Mouse (Mus musculus) layer of hippocampus, postnatal 10 days (tissue): Measurements from ENCODE around the gene Laptm4a. TPM values are rescaled to one million over a fixed set of nuclear protein-coding genes. Genes with fewer than 3 reads are reported as not detected.
"Not testable (repeated sequence)": the region's sequence is repeated elsewhere in the genome, so short reads cannot be mapped to it uniquely, and the experiment has no call there.

Source experiments
- DNase-seq, 2 experiments: peaks; one replicate each; pipeline ENCODE4 v3.0.0; 2021; ENCODE audit warnings: low spot score in 2 of 2
- total RNA-seq, 2 experiments: library from RNA; stranded (reverse); gene quantifications; 2 replicates each; pipeline ENCODE4 v1.2.3; 2021

The Laptm4a gene
- total RNA-seq, 2 experiments from 2014 or later: 205 to 226 TPM

DNA sequence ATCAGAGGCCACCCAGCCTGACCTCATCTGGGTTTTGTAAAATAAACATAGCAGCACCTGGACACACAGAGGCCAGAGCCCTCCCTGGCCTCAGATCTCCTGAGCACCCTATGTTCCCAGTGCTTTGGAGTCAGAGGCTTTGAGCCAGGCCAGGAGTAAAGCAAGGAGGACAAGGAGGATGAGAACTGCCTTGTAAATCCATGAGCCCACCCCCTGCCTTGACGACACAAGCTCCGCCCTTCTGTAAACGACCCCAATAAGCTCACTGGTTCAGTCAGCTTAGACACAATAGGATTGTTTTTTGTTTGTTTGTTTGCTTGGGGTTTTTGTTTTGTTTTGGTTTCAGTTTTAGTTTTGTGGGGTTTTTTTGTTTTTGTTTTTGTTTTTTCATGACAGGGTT, 19.0 kb upstream of the Laptm4a start:
- DNase-seq: no peak

DNA sequence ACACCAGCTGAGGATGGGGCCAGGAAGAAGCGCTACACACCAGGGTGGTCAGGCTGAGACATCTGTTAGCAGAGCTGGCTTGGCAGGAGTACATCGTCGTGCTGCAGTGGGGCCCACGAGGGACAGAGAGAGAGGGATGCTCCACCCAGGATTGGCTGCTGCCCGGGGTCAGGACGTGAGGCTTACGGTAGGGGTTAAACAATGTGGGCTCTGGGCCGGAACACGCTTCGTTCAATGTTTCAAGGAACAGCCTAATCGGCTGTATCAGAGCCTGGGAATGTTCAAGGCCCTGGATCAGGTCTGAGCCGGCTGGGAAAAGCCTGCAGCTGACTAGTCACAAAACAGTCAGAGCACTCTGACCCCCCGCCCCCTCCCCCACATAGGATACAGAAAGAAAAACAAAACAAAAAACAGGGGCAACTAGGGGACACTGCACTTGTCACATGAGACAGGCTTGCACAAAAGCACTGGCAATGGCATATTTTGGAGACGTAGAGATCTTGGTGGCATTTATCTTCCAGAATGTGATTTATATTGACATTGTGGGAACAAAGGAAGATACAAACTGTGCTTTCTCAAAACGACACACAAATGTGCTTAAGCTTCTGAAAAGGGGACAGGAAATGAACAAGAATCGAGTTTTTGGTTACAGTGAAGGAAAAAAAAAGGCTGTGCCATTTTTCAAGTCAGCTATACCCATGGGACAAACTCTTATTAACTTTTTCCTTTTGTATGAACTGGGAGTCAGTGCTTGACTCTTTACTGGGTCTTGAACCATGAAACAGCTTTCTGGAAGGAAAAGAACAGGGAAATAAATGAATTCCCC, 8.4 kb upstream of the Laptm4a start:
- no peak for DNase-seq

DNA sequence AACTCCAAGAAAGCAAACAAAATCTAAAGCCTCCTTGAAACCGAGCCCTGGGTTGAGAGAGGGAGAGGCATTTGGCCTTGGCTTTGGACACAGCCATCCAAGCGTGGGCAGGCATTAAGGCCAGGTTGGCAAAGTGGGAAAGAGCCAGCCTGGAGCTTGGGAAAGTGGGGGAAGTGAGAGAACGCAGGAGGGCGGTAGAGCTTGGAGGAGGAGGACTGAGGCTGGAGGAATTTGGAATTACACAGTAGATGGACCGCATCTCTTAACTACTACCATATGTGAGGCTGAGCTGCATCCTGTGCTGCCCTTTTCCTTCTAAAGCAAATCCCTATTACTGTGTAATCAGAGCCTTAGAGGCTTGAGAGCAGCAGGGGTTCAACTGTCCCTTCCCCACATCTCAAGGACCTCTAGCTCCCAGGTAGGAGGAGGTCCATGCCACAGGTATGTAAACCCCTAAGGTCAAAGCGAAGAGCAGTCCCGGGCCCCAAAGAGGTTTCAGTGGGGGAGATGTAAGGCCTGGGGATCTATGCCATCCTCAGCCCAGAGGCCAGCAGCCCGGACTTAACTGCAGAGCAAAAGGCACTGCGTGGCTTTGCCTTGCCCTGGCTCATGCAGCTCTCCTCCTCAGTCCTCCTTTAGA, 7.6 kb upstream of the Laptm4a start:
- DNase-seq: no peak

DNA sequence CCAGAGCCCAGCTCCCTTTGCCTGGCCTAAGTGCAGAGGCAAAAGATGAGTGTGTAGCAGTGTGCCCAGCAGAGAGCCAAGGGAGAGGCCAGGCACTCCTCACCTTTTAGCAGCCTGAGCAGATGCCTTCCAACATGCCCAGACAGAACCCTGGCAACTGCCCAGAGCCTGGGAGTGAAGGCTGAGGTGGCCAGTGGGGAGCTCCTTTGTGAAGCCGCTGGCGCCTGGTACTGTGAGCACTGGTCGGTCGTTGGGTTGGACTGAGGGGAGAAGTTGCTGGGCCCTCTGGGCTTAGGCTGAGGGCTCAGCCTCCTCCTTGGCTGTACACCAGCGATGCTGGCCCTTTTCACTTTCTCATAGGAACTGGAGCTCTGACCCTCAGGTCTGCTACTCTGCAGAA, 5.1 kb upstream of the Laptm4a start:
- DNase-seq: peak; percentile 57 to 66

DNA sequence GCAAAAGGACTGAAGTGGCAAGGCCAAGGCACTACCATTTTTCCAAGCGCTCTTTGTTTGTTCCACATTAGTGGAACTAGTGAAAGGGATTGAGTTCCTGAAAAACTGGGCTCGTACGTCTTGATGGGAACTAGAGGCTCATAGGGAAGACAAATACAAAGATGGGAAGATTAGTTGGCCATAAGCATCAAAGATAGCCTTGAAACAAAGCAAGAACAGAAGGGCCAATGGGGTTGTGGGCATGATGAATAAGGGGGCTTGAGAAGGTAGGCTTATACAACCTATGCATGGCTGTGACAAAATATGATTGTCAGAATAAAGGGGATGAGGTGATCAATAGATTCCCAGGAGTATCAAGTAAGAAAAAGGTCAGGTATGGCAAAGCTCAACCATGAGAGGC, 2.2 kb upstream of the Laptm4a start:
- no peak for DNase-seq

DNA sequence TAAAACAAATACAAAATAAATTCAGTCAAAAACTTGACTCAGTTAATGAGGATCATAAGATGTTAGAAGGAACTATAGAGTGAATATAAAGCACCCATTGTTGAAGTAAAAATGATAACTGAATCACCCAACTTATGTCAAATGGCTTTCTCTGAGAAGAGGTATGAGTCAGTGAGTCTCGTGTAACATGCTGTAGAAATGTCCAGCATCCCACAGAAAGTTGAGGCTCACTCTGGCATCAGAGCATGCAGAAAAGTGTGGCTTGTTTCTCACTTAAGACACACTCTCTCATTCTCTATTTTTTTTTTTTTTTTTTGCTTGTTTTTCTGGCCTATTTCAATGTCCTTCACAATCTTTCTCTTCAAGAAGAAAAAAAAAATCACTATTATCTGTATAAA, 469 bp upstream of the Laptm4a start:
- no peak for DNase-seq

DNA sequence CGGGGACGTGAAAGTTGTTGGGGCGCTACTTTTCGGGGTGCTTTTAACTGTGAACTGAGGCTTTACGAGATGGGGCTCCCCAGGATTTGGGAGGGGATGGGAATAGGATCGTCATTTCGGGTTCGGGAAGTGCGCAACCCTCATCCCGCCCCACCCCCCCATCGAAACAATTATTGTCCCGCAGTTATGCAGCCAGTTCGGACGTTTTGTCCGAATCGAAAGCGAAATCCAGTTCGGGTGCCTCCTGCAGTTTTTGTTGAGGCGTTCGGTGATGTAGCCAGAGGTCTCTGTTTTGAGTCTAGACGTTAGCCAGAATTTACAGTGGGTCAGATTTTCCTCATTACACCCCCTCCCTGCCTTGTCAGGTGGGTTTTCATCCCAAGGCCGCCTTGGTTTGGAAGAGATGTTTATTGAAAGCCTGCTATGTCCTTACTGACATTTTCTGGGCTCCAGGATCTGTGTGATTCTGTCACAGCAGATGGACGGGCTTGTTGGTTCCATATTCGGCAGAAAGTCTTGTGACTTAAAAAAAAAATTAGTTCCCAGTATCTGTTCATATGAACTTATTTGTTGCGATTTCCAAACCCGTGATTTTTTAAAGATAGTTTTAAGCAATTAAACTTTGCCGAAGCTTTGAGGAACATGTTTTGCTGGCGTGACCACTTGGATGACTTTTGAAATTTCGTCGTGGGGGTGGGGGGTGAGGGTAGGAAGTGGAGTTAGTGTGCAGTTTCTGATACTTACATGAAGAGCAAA, 1.1 kb downstream of the Laptm4a start:
- peak in 1 of 2 experiments; percentile 43 for DNase-seq

DNA sequence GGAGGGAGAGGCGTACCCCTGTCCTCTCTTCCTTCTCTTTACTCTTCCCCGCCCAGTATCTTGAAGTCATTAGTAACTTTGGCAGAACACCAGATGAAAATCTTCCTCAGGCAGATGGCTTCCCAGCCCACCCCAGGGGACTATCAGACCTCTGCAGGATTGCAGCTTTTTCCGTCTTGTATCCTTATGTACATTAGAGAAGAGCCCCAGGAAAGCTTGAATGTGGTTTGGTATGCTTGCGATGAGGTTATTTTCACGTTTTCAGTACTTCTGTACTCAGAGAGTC, 1.6 kb downstream of the Laptm4a start:
- no peak for DNase-seq

DNA sequence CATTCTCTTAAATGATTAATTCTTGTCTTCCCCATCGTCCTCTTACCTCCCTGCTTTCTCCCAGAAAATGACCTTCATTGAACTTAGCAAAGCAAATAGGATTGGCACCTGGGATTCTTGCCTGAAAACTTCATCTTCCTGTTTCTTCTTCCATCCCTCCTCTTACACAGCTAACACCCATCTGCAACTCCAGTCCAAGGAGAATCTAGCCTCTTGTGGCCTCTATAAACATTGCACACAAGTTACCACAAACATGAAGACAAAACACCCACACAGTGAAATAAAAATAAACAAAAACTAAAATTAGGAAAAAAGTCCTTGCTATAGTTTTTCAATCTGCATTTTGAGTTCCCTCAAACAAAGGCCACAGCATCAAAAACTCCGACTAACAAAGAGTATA, 2.1 kb downstream of the Laptm4a start:
- DNase-seq: no peak

DNA sequence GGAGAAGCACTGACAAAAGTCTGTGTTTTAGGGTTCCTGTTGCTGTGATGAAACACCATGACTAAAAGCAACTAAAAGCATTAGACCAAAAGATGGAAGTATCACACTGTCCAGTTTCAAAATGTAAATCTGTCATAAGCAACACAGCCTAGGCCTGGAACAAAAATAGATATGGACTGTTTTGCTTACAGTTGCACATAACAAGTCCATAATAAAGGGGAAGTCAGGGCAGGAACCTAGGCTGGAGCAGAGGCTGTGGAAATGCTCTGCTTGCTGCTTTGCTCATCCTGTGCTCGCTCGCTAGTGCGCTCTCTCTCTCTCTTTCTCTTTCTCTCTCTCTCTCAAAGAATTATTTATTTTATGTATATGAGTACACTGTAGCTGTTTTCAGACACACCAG, 6.2 kb downstream of the Laptm4a start:
- DNase-seq: no peak

DNA sequence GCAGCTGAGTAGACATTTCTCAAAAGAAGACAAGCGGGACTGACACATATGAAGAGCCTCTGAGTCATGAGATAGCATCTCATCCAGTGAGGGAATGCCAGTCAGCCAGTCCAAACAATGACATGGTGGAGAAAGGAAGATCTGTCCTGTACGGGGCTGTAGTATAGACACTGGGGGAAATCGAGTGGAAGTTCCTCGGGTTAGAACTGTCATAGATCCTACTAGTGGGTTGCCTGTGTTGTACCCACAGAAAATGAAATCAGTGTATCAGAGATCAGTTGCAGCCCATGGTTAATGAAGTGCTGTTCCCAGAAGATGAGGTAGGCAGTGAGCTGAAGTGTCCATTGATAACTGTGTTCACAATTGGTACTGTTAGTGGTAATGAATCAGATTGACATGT, 7.3 kb downstream of the Laptm4a start:
- no peak for DNase-seq

DNA sequence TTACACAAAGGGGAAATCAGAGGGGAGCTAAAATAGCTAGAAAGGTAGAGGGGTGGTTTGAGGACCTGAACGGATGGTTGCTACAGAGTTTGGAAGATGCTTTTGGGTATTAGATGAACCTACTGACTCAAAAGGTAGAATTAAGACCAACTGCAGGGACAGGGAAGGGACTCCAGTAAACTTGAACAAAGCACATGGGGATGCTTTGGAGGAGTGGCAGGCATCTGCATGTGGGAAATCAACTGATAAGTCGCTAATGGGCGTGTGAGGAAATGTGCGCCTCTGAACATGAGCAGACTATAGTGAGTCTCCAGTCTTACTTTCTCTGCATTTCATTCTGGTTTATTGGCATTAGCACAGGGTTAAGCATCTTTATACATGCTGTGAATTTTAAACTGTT, 9.6 kb downstream of the Laptm4a start:
- DNase-seq: no peak

DNA sequence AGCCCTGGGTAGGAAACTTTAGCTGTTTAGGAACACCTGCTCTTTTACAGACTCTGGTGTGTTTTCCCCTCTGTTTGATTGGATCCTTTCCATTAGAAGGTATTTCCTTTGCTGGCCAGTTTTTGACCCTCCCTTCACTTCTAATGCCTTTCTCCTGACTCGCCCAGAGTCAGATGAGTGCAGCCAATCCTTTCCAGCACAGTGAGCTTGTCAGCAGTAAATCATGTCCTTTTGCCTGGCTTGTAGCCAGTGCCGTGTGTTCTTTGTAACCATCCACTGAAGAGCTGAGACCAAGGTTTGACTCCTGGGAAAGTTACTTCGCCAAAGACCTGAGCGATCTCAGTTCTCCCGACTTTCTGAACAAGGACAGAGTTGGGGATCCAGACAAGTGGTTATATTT, 13.9 kb downstream of the Laptm4a start:
- DNase-seq: no peak

DNA sequence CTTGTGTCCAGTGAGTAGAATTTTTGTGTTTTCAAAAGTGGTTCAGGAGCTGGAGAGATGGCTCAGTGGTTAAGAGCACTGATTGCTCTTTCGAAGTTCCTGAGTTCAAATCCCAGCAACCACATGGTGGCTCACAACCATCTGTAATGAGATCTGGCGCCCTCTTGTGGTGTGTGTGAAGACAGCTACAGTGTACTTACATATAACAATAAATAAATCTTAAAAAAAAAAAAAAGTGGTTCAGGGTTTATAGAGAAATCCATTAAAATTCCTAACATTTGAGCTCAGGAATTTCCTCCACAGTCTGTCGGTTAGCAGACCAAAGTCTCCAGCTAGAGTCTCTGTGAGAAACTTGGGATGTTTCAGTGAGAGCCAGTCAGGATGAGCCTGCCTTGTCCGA, 14.7 kb downstream of the Laptm4a start:
- not testable (repeated sequence) for DNase-seq

DNA sequence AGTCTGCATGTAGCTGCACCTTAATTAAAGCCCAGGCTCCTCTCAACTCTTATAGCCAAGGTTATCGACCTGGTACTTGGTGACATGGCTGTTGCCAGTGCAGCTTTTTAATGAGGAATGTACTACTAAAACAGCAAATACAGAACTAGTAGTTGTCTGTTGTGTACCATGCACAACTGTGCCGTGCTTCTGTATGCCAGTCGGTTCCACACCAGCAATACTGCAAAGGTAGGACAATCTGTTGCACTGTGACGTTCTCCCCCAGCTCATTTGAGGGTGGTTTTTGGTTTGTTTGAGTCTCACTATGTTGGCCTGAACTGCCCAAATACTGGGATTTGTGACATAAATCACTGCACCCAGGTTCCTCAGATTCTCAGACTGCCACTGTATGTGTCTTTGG, 18.0 kb downstream of the Laptm4a start:
- no peak for DNase-seq

DNA sequence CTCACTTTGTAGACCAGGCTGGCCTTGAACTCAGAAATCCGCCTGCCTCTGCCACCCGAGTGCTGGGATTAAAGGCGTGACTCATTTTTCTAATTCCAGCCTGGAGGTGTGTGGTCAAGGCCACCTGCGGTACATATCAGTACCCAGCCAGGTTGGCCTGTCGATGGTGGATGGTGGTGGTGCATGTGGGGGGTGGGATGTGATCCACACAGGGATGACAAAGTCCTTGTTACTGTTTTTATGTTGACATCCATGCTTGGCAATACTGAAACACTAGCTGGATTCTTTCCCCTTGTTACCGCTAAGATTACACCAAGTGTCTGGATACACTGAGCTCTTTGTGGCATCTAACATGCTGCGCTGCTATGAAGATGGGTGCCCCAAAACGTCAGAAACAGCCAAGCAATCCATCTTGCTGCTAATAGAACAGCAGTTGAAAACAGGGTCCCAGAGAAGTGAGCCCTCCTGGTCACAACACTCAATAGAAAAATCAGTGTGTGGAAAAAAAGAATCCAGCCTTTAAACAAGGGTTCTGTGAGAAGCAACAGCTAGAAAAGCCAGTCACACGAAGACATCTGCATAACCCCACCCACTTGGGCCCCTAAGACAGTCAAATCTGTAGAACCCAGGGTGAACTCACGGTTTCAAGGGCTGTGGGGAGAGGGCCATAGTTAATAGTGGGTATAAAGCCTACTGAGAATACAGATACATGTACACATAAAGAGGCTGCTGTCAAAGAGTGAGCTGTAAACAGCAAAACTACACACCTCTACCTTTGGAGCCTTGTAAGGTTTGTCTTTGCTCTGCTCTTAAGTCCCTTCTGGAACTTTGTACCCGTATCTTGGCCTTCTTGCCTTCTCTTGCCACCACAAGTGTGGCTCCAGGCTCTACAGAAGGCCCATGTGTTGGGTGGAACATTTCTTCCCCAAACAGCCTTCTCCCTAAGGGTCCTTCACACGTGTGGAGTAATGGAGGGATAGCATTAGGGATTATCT, 18.8 kb downstream of the Laptm4a start:
- no peak for DNase-seq

DNA sequence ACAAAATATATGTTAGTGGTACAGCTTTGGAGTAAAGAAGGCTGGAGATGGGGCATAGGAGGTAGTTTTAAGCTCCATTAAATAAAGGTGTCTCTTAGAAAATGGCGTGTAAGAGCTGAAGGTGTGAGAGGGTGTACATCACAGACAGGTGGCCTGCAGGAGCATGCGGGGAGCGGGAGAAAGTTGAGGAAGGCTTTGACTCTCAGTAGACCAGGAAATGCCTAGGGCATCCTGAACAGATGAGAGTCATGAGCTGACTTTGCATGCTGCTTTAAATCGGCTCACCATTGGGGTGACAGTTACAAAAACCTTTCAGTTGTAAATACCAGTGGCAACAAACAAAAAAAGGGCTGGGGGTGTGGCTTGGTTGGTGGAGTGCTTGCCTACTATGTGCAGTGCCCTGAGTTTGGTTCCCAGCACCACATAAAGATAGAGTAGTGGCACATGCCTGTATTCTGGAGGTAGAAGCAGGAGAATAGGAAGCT, 19.7 kb downstream of the Laptm4a start:
- no peak for DNase-seq

DNA sequence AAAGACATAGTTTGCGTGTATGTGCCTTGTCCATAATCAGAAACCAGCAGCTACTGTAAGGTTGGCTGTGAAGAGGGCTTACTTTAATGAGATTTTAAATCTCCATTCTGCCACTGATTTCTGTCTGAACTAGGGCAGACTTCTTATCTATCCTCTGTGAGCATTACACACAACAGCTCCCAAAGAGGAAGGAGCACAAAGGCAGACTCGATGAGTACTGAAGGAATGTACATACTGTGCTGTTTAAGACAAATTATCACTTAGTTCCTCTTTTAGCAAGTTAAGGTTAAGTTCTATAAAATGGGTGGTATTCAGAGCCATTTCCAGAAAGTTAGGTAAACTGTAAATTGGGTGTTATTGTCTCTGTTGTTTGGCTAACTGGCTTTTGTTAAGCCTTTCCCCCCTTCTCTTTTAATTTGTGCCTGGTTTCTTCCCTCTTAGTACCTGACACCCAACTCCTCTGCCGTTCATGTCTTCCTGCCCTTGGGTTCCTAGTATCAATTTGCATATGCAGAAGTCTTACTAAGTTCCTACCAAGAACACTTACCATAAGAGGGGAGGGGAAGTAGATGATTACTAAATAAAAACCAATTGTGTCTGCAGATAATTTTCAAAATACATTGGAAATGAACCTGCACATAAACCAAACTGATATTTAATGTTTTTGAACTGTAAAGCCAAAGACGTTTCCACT, 20.4 kb downstream of the Laptm4a start:
- no peak for DNase-seq

DNA sequence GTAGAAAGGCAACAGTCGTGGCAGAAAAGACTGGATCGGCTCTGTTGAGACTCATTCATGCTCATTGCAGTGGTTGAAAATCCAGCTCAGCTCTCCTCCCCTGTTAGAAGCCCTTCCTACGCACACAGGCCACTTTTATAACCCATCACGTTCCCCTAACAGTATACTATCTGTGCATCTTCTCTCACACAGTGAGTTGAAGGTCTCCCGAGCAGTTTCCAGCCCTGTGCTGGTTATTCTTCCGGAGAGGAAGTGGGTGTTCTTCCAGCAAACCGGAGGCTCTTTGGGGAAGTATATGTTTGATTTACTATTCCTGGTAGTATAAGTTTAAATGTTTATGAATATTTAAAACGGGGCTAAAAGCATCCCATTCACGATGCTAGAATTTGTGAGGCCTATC, 25.7 kb downstream of the Laptm4a start:
- no peak for DNase-seq

DNA sequence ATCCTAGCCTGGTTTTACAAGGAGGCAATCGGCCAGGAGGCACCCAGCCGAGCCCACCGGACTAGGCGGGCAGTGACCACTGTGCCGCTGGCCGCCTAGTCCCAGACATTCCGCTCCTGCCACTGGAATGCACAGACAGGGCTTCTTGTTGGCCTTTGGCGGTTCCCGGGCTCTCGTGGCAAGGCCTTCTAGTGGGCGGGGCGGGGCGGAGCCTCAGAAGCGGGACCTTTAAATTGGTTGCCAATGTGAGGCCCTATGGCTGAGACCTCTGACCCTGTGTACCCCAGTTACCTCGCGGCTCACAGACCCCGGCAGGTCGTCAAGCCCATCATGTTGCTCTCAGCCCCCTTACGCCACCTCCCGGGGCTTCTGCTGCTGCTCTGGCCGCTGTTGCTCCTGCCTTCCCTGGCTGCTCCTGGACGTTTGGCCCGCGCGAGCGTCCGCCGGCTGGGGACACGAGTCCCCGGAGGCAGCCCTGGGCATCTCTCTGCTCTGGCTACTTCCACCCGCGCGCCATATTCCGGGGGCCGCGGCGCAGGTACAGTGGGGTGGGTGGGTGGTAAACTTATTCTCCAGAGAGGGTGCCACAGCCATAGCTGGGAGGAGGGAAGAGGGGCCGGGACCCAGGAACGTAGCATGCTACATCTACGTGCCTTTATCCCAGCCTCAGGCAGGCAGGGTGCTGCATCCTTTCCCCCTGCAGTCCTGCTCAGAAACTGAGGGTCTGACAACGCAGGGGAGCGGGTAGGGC, 26.4 kb downstream of the Laptm4a start, which contains the start of gene Matn3:
Matn3 (plus strand) TSS at position 216 of the 751 bp plus-strand sequence.
- peak in 1 of 2 experiments; percentile 45 for DNase-seq
